Mouse (Mus musculus): ENCODE results near the gene Chst10. TPM values are rescaled to one million over a fixed set of nuclear protein-coding genes. Genes with fewer than 3 reads are reported as not detected.

The Chst10 gene
- total and polyA plus RNA-seq, 2 experiments: 0.05 to 0.09 TPM

GRCm38 (mm10) chr1:38929468-38929867 is 31.5 kb upstream of the Chst10 start:
- no peak for DNase-seq (ENCODE audit: extremely low read depth, low read depth, low spot score)
- Histone ChIP-seq H3K9ac (ENCODE audit: low read depth, low read length) (no peak overlapping the region), H3K79me2 (ENCODE audit: control insufficient read depth, insufficient read depth, low read length) (no peaks in the 10 kb centered on the region), H3K4me1 (ENCODE audit: control insufficient read depth, insufficient read depth, low read length) (no peaks in the 10 kb centered on the region), H3K4me3 (ENCODE audit: insufficient read depth, low read depth, low read length) (no peak overlapping the region), H3K36me3 (ENCODE audit: control insufficient read depth, insufficient read depth, low read length) (no peaks in the 10 kb centered on the region), H3K27ac (replicated peaks; ENCODE audit: insufficient read depth, low read depth, low read length) (no peak overlapping the region), H3K27me3 (ENCODE audit: control insufficient read depth, insufficient read depth, low read length) (no peaks in the 10 kb centered on the region)
- WGBS: 76% methylated on average over 4 of the region's 4 CpGs
- no peak for TF ChIP-seq POLR2A (IDR thresholded peaks at IDR 0.05; ENCODE audit: extremely low read depth, insufficient read depth, low read length)
- TF ChIP-seq CTCF (IDR thresholded peaks at IDR 0.05; ENCODE audit: low read depth, low read length): no peak

GRCm38 (mm10) chr1:38928996-38929395 is 31.0 kb upstream of the Chst10 start:
- no peaks in the 10 kb centered on the region for H3K79me2 ChIP-seq (ENCODE audit: control insufficient read depth, insufficient read depth, low read length)
- TF ChIP-seq POLR2A (IDR thresholded peaks at IDR 0.05; ENCODE audit: extremely low read depth, insufficient read depth, low read length) (no peak), CTCF (IDR thresholded peaks at IDR 0.05; ENCODE audit: low read depth, low read length) (no peak)
- no peak for DNase-seq (ENCODE audit: extremely low read depth, low read depth, low spot score)
- no peak overlapping the region for H3K27ac ChIP-seq (replicated peaks; ENCODE audit: insufficient read depth, low read depth, low read length)
- no peak overlapping the region for H3K9ac ChIP-seq (ENCODE audit: low read depth, low read length)
- H3K4me1 ChIP-seq (ENCODE audit: control insufficient read depth, insufficient read depth, low read length): no peaks in the 10 kb centered on the region
- no peaks in the 10 kb centered on the region for H3K36me3 ChIP-seq (ENCODE audit: control insufficient read depth, insufficient read depth, low read length)
- no peaks in the 10 kb centered on the region for H3K27me3 ChIP-seq (ENCODE audit: control insufficient read depth, insufficient read depth, low read length)
- H3K4me3 ChIP-seq (ENCODE audit: insufficient read depth, low read depth, low read length): no peak overlapping the region
- WGBS: 76% methylated on average over 4 of the region's 4 CpGs

GRCm38 (mm10) chr1:38903985-38904384 is 6.0 kb upstream of the Chst10 start:
- H3K4me1 ChIP-seq (ENCODE audit: control insufficient read depth, insufficient read depth, low read length): no peaks in the 10 kb centered on the region
- H3K27ac ChIP-seq (replicated peaks; ENCODE audit: insufficient read depth, low read depth, low read length): no peak overlapping the region
- no peaks in the 10 kb centered on the region for H3K27me3 ChIP-seq (ENCODE audit: control insufficient read depth, insufficient read depth, low read length)
- no peak overlapping the region for H3K9ac ChIP-seq (ENCODE audit: low read depth, low read length)
- no peak for DNase-seq (ENCODE audit: extremely low read depth, low read depth, low spot score)
- H3K4me3 ChIP-seq (ENCODE audit: insufficient read depth, low read depth, low read length): no peak overlapping the region
- 80% methylated on average over 2 of the region's 2 CpGs for WGBS
- H3K79me2 ChIP-seq (ENCODE audit: control insufficient read depth, insufficient read depth, low read length): no peaks in the 10 kb centered on the region
- TF ChIP-seq CTCF (IDR thresholded peaks at IDR 0.05; ENCODE audit: low read depth, low read length): no peak
- TF ChIP-seq POLR2A (IDR thresholded peaks at IDR 0.05; ENCODE audit: extremely low read depth, insufficient read depth, low read length): no peak
- no peaks in the 10 kb centered on the region for H3K36me3 ChIP-seq (ENCODE audit: control insufficient read depth, insufficient read depth, low read length)

- no peak overlapping the region for H3K4me3 ChIP-seq (ENCODE audit: insufficient read depth, low read depth, low read length)
- no peaks in the 10 kb centered on the region for H3K36me3 ChIP-seq (ENCODE audit: control insufficient read depth, insufficient read depth, low read length)
- no peaks in the 10 kb centered on the region for H3K79me2 ChIP-seq (ENCODE audit: control insufficient read depth, insufficient read depth, low read length)
- H3K27ac ChIP-seq (replicated peaks; ENCODE audit: insufficient read depth, low read depth, low read length): no peak overlapping the region
- peaks cover 3% of the 10 kb centered on the region; the same call in 1 of the 2 replicates for H3K27me3 ChIP-seq (ENCODE audit: control insufficient read depth, insufficient read depth, low read length)
- TF ChIP-seq POLR2A (IDR thresholded peaks at IDR 0.05; ENCODE audit: extremely low read depth, insufficient read depth, low read length): no peak
- no peak for TF ChIP-seq CTCF (IDR thresholded peaks at IDR 0.05; ENCODE audit: low read depth, low read length)
- H3K9ac ChIP-seq (ENCODE audit: low read depth, low read length): no peak overlapping the region
- no peaks in the 10 kb centered on the region for H3K4me1 ChIP-seq (ENCODE audit: control insufficient read depth, insufficient read depth, low read length)
- WGBS: 53% methylated on average over 5 of the region's 5 CpGs
- DNase-seq (ENCODE audit: extremely low read depth, low read depth, low spot score): no peak
Measured at GRCm38 (mm10) chr1:38902571-38902970, 4.6 kb upstream of the Chst10 start.

- Histone ChIP-seq H3K27ac (replicated peaks; ENCODE audit: insufficient read depth, low read depth, low read length) (no peak overlapping the region), H3K79me2 (ENCODE audit: control insufficient read depth, insufficient read depth, low read length) (no peaks in the 10 kb centered on the region), H3K9ac (ENCODE audit: low read depth, low read length) (no peak overlapping the region), H3K27me3 (ENCODE audit: control insufficient read depth, insufficient read depth, low read length) (peaks cover 3% of the 10 kb centered on the region; the same call in 1 of the 2 replicates), H3K4me1 (ENCODE audit: control insufficient read depth, insufficient read depth, low read length) (no peaks in the 10 kb centered on the region), H3K36me3 (ENCODE audit: control insufficient read depth, insufficient read depth, low read length) (no peaks in the 10 kb centered on the region), H3K4me3 (ENCODE audit: insufficient read depth, low read depth, low read length) (no peak overlapping the region)
- WGBS: 75% methylated on average over 5 of the region's 5 CpGs
- no peak for DNase-seq (ENCODE audit: extremely low read depth, low read depth, low spot score)
- no peak for TF ChIP-seq POLR2A (IDR thresholded peaks at IDR 0.05; ENCODE audit: extremely low read depth, insufficient read depth, low read length)
- no peak for TF ChIP-seq CTCF (IDR thresholded peaks at IDR 0.05; ENCODE audit: low read depth, low read length)
Measured at GRCm38 (mm10) chr1:38893081-38893480, 4.9 kb downstream of the Chst10 start.

- no peaks in the 10 kb centered on the region for H3K79me2 ChIP-seq (ENCODE audit: control insufficient read depth, insufficient read depth, low read length)
- TF ChIP-seq POLR2A (IDR thresholded peaks at IDR 0.05; ENCODE audit: extremely low read depth, insufficient read depth, low read length) (no peak), CTCF (IDR thresholded peaks at IDR 0.05; ENCODE audit: low read depth, low read length) (no peak)
- 85% methylated on average over 5 of the region's 5 CpGs for WGBS
Measured at GRCm38 (mm10) chr1:38891444-38891843, 6.5 kb downstream of the Chst10 start.

More at GRCm38 (mm10) chr1:38891444-38891843, 6.5 kb downstream of the Chst10 start:
- no peak for DNase-seq (ENCODE audit: extremely low read depth, low read depth, low spot score)
- H3K36me3 ChIP-seq (ENCODE audit: control insufficient read depth, insufficient read depth, low read length): no peaks in the 10 kb centered on the region
- H3K9ac ChIP-seq (ENCODE audit: low read depth, low read length): no peak overlapping the region
- H3K27ac ChIP-seq (replicated peaks; ENCODE audit: insufficient read depth, low read depth, low read length): no peak overlapping the region
- H3K4me3 ChIP-seq (ENCODE audit: insufficient read depth, low read depth, low read length): no peak overlapping the region
- H3K27me3 ChIP-seq (ENCODE audit: control insufficient read depth, insufficient read depth, low read length): no peaks in the 10 kb centered on the region
- no peaks in the 10 kb centered on the region for H3K4me1 ChIP-seq (ENCODE audit: control insufficient read depth, insufficient read depth, low read length)
